Mouse (Mus musculus) kidney, adult 11 months (tissue): ENCODE measurements at regions not wholly inside any gene's neighbourhood (a gene's known extent, or its start where the extent isn't known, plus 50 kb on each side); places are given as distances from the start of the nearest gene placed in this dataset.
"Not testable (repeated sequence)": the region's sequence is repeated elsewhere in the genome, so short reads cannot be mapped to it uniquely, and the experiment has no call there.

Source experiments
- DNase-seq: peaks from one replicate; pipeline ENCODE4 v3.0.0; 2022

DNA sequence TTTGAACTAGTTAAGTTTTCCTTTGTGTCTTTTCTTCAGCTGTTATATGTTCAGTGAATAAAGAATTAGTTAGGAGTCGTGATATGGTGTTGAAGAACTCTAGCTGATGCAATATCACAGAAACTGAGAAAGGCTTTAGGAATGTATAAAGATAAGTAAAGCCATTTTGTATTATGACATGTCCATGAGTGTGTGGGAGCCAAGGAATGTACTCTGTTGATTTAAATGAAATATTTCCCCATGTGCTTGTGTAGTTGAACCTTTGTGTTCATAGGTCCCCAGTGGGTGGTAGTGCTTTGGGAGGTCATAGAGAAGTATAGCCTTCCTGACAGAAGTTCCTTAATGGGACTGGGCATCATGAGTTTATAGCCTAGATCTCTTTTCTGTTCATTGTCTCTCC is 542.2 kb downstream of the Serpinb8 start:
- no peak for DNase-seq

DNA sequence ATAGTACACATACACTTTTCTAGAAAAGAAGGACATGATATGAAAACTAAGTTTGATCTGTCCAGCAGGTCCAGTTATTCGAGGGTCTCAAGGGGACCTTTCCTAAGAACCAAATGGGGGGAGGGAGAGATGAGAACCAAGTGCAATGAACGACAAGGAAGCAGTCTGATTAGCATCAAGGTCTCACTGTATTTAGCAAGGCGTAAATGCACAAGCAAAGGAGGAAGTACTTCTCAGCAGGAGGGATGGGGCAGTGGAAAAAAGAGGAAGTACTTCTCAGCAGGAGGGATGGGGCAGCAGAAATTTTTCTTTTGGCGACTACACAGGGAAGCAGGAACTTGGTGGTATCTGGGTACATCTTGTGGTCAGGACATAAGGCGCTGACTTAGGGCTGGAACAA is 545.5 kb downstream of the Serpinb8 start:
- not testable (repeated sequence) for DNase-seq

DNA sequence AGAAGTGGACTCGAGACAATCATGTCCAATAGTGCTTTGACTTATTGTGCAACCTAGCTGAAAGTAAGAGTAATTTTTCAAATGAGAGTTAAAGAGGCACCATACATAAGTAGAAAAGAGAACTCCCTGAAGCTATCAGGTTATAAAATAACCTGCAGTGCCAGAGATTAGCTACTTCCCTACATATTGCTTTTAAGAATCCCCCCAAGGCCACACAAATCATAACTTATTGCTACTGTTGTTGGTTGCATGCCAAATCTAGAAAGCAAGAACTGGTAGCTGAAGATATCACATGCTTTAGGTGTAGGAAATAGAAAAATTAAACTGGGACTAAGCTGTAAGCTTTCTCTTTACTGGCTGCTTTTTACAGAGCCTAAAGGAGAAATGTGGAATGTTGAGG is 554.3 kb downstream of the Serpinb8 start:
- no peak for DNase-seq

DNA sequence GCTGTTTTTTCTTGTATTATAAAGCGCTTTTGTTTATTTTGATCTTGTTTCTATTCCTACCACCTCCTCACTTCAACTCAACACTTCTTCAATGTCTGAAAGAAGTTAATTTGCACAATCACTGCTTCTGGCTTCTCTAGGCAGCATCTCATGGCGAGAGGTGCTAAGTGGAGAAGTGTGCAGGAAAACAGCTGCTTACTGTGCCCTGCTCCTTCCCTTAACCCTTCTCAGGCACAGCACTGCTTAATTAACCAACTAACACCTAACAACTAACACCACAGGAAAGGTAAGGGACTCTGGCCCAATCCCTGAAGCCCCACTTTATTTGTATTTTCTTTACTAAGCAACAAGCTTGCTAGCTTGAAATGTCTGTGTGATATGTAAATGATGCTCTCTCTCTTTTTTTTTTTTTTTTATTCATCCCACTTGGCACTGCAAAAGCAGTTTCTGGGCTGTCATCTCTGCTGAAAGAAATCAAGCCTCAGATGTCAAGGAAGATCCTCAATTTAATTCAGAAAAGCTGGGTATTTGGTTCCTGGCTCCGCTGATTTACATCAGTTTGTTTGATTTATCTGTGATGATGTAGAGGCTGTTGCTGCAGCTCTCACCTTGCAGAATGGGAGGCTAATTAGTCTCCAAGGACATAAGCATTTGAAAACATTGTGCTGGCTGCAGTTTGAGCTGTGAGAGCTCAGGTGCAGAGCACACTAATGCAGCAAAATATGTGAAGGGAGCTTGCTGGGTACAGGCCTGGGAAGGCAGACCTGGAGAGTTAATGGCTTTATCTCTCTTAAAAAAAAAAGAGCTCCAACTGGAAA is 591.8 kb downstream of the Serpinb8 start:
- DNase-seq = no peak

DNA sequence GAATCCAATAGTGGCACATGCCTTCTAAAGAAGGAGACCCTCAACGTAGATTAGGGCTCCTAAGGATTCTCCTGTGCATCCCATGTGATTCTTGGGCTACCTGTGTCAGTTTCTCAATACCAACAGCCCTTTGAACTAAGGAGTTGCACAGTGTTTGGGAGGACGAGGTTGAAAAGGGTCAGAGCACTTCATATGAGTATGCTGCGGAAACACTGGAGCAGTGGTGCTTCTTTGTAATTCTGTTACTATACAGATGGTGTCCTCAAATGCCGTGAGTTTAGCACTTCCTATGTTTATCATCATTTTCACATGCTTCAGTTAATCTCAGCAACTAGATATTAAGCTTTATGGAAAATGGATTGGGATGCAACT is 592.3 kb downstream of the Serpinb8 start:
- DNase-seq = no peak

DNA sequence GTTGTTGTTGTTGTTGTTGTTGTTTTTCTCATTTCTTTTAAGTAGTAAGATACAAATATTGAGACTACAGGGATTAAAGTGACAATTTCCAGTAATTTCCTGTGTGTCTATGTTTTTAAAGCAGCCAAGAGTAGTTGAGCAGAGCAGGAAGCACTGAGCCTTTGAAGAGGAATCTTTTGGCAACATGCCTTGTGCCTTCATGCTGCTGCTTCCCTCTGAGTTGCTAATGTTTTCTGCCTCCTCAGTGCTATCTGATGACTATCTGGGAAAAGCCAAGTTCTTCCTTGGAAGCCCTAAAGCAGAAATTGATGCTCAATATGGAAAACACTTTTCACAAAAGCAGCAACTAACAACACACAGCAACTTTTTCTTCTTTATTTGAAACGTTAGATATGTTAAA is 634.2 kb downstream of the Serpinb8 start:
- no peak for DNase-seq

DNA sequence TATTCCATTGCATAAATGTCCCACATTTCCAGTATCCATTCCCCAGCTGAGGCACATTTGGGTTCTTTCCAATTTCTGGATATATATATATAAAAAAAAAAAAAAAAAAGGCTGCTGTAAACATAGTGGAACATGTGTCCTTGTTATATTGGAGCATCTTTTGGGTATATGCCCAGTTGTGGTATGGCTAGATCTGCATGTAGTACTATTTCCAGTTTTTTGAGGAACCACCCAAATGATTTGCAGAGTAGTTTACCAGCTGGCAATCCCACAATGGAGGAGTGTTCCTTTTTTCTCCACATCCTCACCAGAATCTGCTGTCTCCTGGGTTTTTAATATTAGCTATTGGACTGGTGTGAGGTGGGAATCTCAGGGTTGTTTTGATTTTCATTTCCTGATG is 650.3 kb downstream of the Serpinb8 start:
- DNase-seq = no peak

DNA sequence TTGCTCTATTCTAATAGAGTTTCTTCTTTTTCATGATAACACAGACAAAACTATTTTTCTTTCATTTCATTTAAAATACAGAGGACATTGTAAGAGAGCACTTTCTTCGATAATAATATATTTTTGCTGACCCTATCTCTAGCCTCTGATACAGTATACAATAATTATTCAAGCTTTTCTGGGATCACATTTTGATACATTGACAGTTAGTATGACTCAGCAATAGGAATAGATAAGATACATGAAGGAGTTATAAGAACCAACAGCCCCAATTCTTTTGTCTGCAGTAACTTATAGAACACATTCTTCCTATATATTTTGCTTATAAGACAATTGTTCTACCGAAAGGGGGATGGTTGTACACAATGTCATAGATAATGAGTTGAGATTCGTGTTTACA is 665.3 kb downstream of the Serpinb8 start:
- no peak for DNase-seq

DNA sequence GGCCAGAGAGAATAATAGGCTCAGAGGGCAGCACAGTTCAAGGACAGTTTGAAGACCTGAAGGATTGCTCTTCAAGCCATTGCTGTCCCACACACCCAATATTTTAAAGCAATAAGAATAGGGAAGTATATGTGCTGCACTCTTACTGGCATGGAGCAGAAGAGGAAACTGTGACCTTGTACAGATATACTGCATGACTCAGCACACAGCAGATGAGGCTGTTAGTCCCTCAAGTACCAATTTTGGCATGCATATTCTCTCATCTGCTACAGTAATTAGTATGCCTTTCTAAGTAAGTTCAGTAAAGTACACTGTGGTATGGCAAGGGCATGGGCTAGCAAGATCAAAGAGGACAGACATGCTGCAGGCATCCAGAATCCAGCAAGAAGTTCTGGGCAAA is 669.5 kb downstream of the Serpinb8 start:
- no peak for DNase-seq

DNA sequence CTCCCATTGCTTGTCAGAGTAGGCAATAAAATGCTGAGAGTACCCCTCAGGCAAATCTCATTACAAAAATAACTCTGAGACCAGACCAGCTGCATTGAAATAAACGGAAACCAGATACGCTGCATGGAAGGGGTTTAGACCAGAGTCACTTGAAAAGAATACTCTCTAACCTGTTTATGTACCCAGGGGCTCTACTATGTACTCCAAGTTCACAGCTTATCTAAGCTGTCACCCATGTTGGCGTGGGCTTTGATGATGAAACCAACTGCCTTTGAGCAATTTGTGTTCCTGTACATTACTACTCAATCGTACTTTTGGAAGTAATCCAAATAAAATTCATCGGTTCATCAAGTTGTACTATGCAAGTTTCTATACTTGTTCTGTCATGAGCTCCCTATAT is 692.3 kb downstream of the Serpinb8 start:
- DNase-seq = no peak

DNA sequence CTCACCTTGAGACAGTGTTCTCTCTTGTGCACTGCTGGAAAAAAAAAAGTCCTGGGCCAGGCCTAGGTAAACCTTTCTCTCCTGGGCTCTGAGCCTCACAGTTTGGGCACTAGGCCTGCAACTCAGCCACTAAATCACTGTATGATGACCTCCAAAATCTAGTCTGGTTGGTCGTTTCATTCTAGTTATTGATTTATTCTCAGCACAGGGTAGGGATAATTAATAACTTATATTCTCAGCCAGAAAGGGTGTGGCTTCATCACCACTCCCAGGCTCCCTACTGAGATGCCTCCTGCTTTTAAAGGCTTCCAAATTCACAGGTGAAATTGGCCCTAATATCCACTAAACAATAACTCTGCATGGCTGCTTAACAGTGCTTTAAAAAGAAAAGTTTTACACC is 696.8 kb downstream of the Serpinb8 start:
- DNase-seq = no peak
